Mouse (Mus musculus) olfactory bulb, adult 2 months (tissue): Measurements from ENCODE around the gene Gm17654.
"Not testable (repeated sequence)": the region's sequence is repeated elsewhere in the genome, so short reads cannot be mapped to it uniquely, and the experiment has no call there.

Source experiments
- CTCF ChIP-seq: fragments of 200-500 bp; IDR thresholded peaks from 2 replicates; pipeline ENCODE4 v1.5.1; 2012; ENCODE audit warnings: low read depth, mild to moderate bottlenecking, low read length, moderate library complexity; ENCODE audit not compliant: insufficient read depth
- POLR2A ChIP-seq: fragments of 200-500 bp; IDR thresholded peaks from 2 replicates; pipeline ENCODE4 v1.6.1; 2012; ENCODE audit warnings: mild to moderate bottlenecking, low read depth, low read length, moderate library complexity; ENCODE audit not compliant: insufficient read depth

DNA sequence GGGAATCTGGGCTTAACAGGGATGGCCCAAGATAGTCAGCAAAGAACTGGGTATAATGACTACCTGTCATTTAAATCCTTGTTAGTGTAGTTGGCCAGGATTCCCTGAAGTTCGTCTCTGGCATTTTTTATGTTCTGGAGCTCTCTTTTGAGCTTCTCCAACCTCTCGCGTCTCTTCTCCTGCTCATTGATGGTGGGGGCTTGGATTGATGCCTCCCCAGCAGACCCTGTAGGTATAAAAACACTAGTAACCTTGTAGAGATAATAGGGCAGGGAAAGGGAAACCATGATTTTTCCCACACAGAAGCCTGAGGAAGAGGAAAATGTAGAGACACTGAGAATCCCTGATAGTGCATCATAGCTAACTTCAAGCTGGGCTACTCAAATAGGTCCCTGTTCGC lies 977 bp downstream of the Gm17654 start:
- not testable (repeated sequence) for TF ChIP-seq CTCF, POLR2A
